Mouse (Mus musculus): ENCODE results near the gene Pttg1ip.

- TF ChIP-seq GATA1 (IDR thresholded peaks at IDR 0.05; ENCODE audit: borderline replicate concordance, low read length): no peak
- TF ChIP-seq FLI1 (IDR thresholded peaks at IDR 0.05; ENCODE audit: low read length): no peak
These were observed 32.9 kb upstream of the Pttg1ip start for GRCm38 (mm10) chr10:77548576-77548975.
